Mouse (Mus musculus) embryonic facial prominence, embryonic 10.5 days (tissue): ENCODE results near the gene Lenep. TPM values are rescaled to one million over a fixed set of nuclear protein-coding genes. Genes with fewer than 3 reads are reported as not detected.

Experiments used
- DNase-seq: peaks from one replicate; pipeline ENCODE4 v3.0.0-alpha.2; 2017; ENCODE audit warnings: low spot score
- H3K27ac ChIP-seq: fragments of 300-500 bp; sonication (generic); replicated peaks from 2 replicates; pipeline ENCODE4 v1.5.1; 2016; ENCODE audit warnings: mild to moderate bottlenecking
- H3K27me3 ChIP-seq: fragments of 300-500 bp; sonication (generic); replicated peaks from 2 replicates; pipeline ENCODE4 v1.6.1; 2016; ENCODE audit warnings: low read depth, mild to moderate bottlenecking; ENCODE audit not compliant: poor library complexity, severe bottlenecking
- H3K36me3 ChIP-seq: fragments of 300-500 bp; sonication (generic); replicated peaks from 2 replicates; pipeline ENCODE4 v1.6.1; 2016; ENCODE audit warnings: mild to moderate bottlenecking, moderate library complexity
- H3K4me1 ChIP-seq: fragments of 300-500 bp; sonication (generic); 2 replicates; pipeline ENCODE4 v1.6.1; 2016
- H3K4me3 ChIP-seq: fragments of 300-500 bp; sonication (generic); 2 replicates; pipeline ENCODE4 v1.5.1; 2016; ENCODE audit warnings: mild to moderate bottlenecking, moderate library complexity
- H3K9me3 ChIP-seq: fragments of 300-500 bp; sonication (generic); 2 replicates; pipeline ENCODE4 v1.6.1; 2016; ENCODE audit warnings: mild to moderate bottlenecking
- WGBS: fragments of 180-500 bp; shearing (Covaris S2); methylation state at CpG from one replicate; pipeline ENCODE4 v1.1.7; 2016; 5-methylcytosine and 5-hydroxymethylcytosine counted together
- polyA plus RNA-seq: library from polyadenylated mRNA; unstranded; fragments of >200 nt; fragmentation: Nextera tagmentation; extraction: Ambion mirVana; gene quantifications from 2 replicates; pipeline ENCODE4 v1.2.1, GENCODE M21; 2016

Gene Lenep
- polyA plus RNA-seq, 1 experiment from 2014 or later = not detected

GRCm38 (mm10) chr3:89394894-89395256, 7.7 kb downstream of the Lenep start:
- under 1% methylated on average over 12 of the region's 12 CpGs for WGBS

DNA sequence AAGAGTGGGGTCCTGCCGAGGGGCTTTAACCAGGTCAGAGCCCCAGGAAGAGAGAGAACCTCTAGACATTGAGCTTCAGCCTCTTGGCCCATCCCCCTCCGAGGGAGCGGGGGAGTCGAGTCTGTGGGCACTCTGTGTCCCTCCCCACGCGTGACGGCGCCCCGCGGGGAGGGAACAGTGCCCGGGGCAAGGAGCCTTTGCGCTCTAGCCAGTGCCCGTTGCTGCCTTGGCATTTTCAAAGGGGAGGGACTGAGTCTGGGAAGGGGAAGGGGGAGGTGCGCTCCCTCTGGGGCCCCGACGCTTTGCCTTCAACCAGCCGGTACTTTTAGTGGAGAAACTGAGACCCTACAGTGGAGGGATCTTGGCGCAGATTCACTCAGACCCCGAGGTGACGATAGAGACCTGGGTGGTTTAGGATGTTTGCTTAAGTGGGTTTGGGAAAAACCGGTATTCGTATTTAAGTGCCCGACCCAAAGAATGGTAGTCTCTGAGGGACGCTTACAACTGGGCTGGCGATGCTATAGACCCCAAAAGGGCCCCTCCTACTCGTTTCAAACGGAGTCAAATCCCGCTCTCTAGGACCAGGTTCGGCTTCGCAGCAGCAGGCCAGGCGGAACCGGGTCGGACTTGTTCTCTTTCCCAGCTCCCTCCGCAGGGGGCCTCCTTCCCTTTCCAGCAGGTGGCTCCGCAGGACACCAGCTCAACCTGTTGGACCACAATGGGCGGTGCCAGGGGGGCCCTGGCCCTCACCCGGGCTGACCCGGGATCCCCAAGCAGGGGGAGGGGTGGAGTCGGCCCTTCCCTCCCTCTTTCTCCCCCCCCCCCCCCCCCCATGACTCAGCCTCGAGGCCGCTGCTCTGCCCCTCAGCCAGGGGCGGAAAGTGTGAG, 8.3 kb downstream of the Lenep start, which contains the start of gene Zbtb7b:
Gene Zbtb7b, minus strand, starts transcription at position 771 of the 888 bp plus-strand sequence.
- Histone ChIP-seq H3K27me3 (peaks cover 53% of the 10 kb centered on the region), H3K27ac (peak within 1 kb of the TSS; percentile 86), H3K9me3 (no peaks in the 10 kb centered on the region), H3K4me3 (peak within 1 kb of the TSS; percentile 74), H3K4me1 (peaks cover 72% of the 10 kb centered on the region), H3K36me3 (no peaks in the 10 kb centered on the region)
- under 1% methylated on average over 42 of the region's 42 CpGs for WGBS
- DNase-seq = peak; percentile 77

More at GRCm38 (mm10) chr3:89394894-89395256, 7.7 kb downstream of the Lenep start:
- Histone ChIP-seq H3K27ac (peak overlapping the region; percentile 86), H3K9me3 (no peaks in the 10 kb centered on the region), H3K4me1 (peaks cover 71% of the 10 kb centered on the region), H3K4me3 (peak overlapping the region; percentile 74), H3K36me3 (no peaks in the 10 kb centered on the region), H3K27me3 (peaks cover 47% of the 10 kb centered on the region)
- DNase-seq = peak; percentile 91

DNA sequence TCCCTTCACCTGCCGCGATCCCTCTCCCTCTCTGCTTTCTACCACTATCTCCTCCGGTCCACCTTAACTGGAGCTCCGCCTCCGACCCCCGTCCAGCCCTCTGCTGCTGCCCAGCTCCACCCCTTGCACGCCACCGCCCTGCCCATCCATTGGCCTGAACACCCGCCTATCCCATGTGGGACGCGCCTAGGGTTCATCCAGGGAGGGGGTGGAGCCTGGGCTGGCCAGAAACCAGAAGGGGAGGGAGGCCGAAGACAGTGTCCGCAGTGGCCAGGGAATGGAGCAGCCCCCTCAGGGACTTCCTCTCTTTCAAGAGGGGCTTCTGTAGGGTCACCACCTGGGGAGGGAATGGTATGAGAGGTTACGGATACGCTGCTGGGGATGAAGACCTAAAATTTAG, 9.0 kb downstream of the Lenep start:
- Histone ChIP-seq H3K9me3 (no peaks in the 10 kb centered on the region), H3K4me3 (peak overlapping the region; percentile 74), H3K27me3 (peaks cover 53% of the 10 kb centered on the region), H3K4me1 (peaks cover 79% of the 10 kb centered on the region), H3K36me3 (no peaks in the 10 kb centered on the region), H3K27ac (peak overlapping the region; percentile 86)
- DNase-seq = peak; percentile 98
- WGBS = under 1% methylated on average over 15 of the region's 15 CpGs

- Histone ChIP-seq H3K36me3 (no peaks in the 10 kb centered on the region), H3K9me3 (no peaks in the 10 kb centered on the region), H3K4me3 (peak overlapping the region; percentile 74), H3K27me3 (peaks cover 53% of the 10 kb centered on the region), H3K27ac (peak overlapping the region; percentile 86), H3K4me1 (peaks cover 85% of the 10 kb centered on the region)
- WGBS = 1% methylated on average over 21 of the region's 24 CpGs
- peak; percentile 42 for DNase-seq
These were observed 9.7 kb downstream of the Lenep start for GRCm38 (mm10) chr3:89392871-89393311.

- peak; percentile 58 for DNase-seq
- peak overlapping the region; percentile 86 for H3K27ac ChIP-seq
- no peaks in the 10 kb centered on the region for H3K36me3 ChIP-seq
- H3K4me3 ChIP-seq = peak overlapping the region; percentile 74
- peaks cover 94% of the 10 kb centered on the region for H3K4me1 ChIP-seq
- H3K9me3 ChIP-seq = no peaks in the 10 kb centered on the region
- H3K27me3 ChIP-seq = peaks cover 62% of the 10 kb centered on the region
- whole genome bisulfite sequencing = under 1% methylated on average over 56 of the region's 56 CpGs
These were observed 10.7 kb downstream of the Lenep start for GRCm38 (mm10) chr3:89391663-89392511.

- H3K36me3 ChIP-seq = no peaks in the 10 kb centered on the region
- 11% methylated on average over 19 of the region's 19 CpGs for WGBS
- peaks cover 69% of the 10 kb centered on the region for H3K27me3 ChIP-seq
- peak overlapping the region; percentile 74 for H3K4me3 ChIP-seq
- H3K27ac ChIP-seq = peak overlapping the region; percentile 86
- peaks cover 93% of the 10 kb centered on the region for H3K4me1 ChIP-seq
- DNase-seq = no peak
- no peaks in the 10 kb centered on the region for H3K9me3 ChIP-seq
These were observed 11.6 kb downstream of the Lenep start for GRCm38 (mm10) chr3:89390699-89391662.

- H3K4me3 ChIP-seq = peak overlapping the region; percentile 13; the same call in 1 of the 2 replicates
- H3K4me1 ChIP-seq = peaks cover 92% of the 10 kb centered on the region
- WGBS = 74% methylated on average over 5 of the region's 5 CpGs
These were observed 12.5 kb downstream of the Lenep start for GRCm38 (mm10) chr3:89390111-89390515.

GRCm38 (mm10) chr3:89388901-89389740, 13.5 kb downstream of the Lenep start:
- no peak overlapping the region for H3K27ac ChIP-seq
- 0 out of 2 replicates have a peak overlapping the region, but pooled peaks have one; percentile 21 for H3K4me3 ChIP-seq
- DNase-seq = no peak
- H3K9me3 ChIP-seq = no peaks in the 10 kb centered on the region
- H3K4me1 ChIP-seq = peaks cover 92% of the 10 kb centered on the region
- H3K27me3 ChIP-seq = peaks cover 73% of the 10 kb centered on the region
- WGBS = 64% methylated on average over 6 of the region's 6 CpGs
- no peaks in the 10 kb centered on the region for H3K36me3 ChIP-seq

More at GRCm38 (mm10) chr3:89390111-89390515, 12.5 kb downstream of the Lenep start:
- no peaks in the 10 kb centered on the region for H3K36me3 ChIP-seq
- H3K27me3 ChIP-seq = peaks cover 71% of the 10 kb centered on the region
- H3K27ac ChIP-seq = no peak overlapping the region
- no peak for DNase-seq
- H3K9me3 ChIP-seq = no peaks in the 10 kb centered on the region

GRCm38 (mm10) chr3:89388134-89388881, 14.3 kb downstream of the Lenep start:
- no peak overlapping the region for H3K27ac ChIP-seq

GRCm38 (mm10) chr3:89387632-89388031, 15.0 kb downstream of the Lenep start:
- Histone ChIP-seq H3K27ac (0 out of 2 replicates have a peak overlapping the region, but pooled peaks have one; percentile 63), H3K9me3 (no peaks in the 10 kb centered on the region), H3K36me3 (no peaks in the 10 kb centered on the region), H3K27me3 (peaks cover 67% of the 10 kb centered on the region), H3K4me1 (peaks cover 79% of the 10 kb centered on the region), H3K4me3 (no peak overlapping the region)
- WGBS = 62% methylated on average over 11 of the region's 11 CpGs
- DNase-seq = no peak

More at GRCm38 (mm10) chr3:89388134-89388881, 14.3 kb downstream of the Lenep start:
- Histone ChIP-seq H3K36me3 (no peaks in the 10 kb centered on the region), H3K9me3 (no peaks in the 10 kb centered on the region), H3K4me1 (peaks cover 86% of the 10 kb centered on the region), H3K4me3 (peak overlapping the region; percentile 21; the same call in 1 of the 2 replicates), H3K27me3 (peaks cover 73% of the 10 kb centered on the region)
- 74% methylated on average over 11 of the region's 11 CpGs for WGBS
- no peak for DNase-seq
